Mouse (Mus musculus): ENCODE measurements at regions not wholly inside any gene's neighbourhood (a gene's known extent, or its start where the extent isn't known, plus 50 kb on each side); places are given as distances from the start of the nearest gene placed in this dataset.

GRCm38 (mm10) chr2:117912722-117913121, 199.0 kb upstream of the Thbs1 start:
- TF ChIP-seq EP300 (IDR thresholded peaks at IDR 0.05; ENCODE audit: low read depth) = no peak
- TF ChIP-seq CTCF (IDR thresholded peaks at IDR 0.05; ENCODE audit: low read depth) = peak; percentile 55

Data from liver, postnatal 0 days (tissue).